Mouse (Mus musculus): ENCODE measurements around the gene Kif3c. TPM values are rescaled to one million over a fixed set of nuclear protein-coding genes. Genes with fewer than 3 reads are reported as not detected.
"Not testable (repeated sequence)": the region's sequence is repeated elsewhere in the genome, so short reads cannot be mapped to it uniquely, and the experiment has no call there.

The Kif3c gene
- total and polyA plus RNA-seq, 2 experiments from 2014 or later: 58.5 to 150 TPM

DNA sequence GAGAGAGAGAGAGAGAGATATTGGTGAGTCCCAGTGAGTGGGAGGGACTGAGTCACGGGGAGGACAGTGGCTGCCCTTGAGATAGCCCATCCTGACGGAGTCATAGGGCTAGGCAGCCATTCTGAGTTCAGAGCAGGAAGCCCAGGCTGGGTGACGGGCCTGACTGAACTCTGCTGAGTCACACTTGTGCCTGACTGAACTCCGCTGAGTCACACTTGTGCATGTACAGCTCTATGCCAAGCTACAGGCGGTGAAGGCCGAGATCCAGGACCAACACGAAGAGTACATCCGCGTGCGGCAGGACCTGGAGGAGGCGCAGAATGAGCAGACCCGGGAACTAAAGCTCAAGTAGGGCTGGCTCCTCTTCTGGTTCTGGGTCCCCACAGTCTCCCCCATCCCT, 24.5 kb downstream of the Kif3c start:
- no peaks in the 10 kb centered on the region for H3K27me3 ChIP-seq (ENCODE audit: insufficient read depth, low read length)
- H3K9me3 ChIP-seq (ENCODE audit: low read length): no peaks in the 10 kb centered on the region
- peaks cover 10% of the 10 kb centered on the region for H3K4me1 ChIP-seq (ENCODE audit: insufficient read depth, low read length)
- no peak overlapping the region for H3K9ac ChIP-seq (replicated peaks; ENCODE audit: low read length)
- H3K36me3 ChIP-seq (ENCODE audit: insufficient read depth, low read length): peaks cover 34% of the 10 kb centered on the region
- DNase-seq (ENCODE audit: low spot score): no peak
- no peak overlapping the region for H3K27ac ChIP-seq
- H3K4me2 ChIP-seq (ENCODE audit: low read depth, low read length): no peak overlapping the region
- 92% methylated on average over 12 of the region's 12 CpGs for WGBS
- no peak for TF ChIP-seq CTCF (IDR thresholded peaks at IDR 0.05; ENCODE audit: low read depth)
- no peak overlapping the region for H3K4me3 ChIP-seq (ENCODE audit: low read length)
- ATAC-seq: no peak

GRCm38 (mm10) chr12:3390071-3390470, 25.1 kb downstream of the Kif3c start:
- no peak overlapping the region for H3K4me2 ChIP-seq (ENCODE audit: low read depth, low read length)
- peaks cover 5% of the 10 kb centered on the region for H3K4me1 ChIP-seq (ENCODE audit: insufficient read depth, low read length)
- H3K36me3 ChIP-seq (ENCODE audit: insufficient read depth, low read length): peaks cover 40% of the 10 kb centered on the region
- ATAC-seq (no peak), DNase-seq (ENCODE audit: low spot score) (no peak)
- H3K27ac ChIP-seq: no peak overlapping the region
- H3K4me3 ChIP-seq (ENCODE audit: low read length): no peak overlapping the region
- WGBS: 90% methylated on average over 2 of the region's 2 CpGs
- no peaks in the 10 kb centered on the region for H3K9me3 ChIP-seq (ENCODE audit: low read length)
- no peaks in the 10 kb centered on the region for H3K27me3 ChIP-seq (ENCODE audit: insufficient read depth, low read length)
- TF ChIP-seq CTCF (IDR thresholded peaks at IDR 0.05; ENCODE audit: low read depth): no peak
- H3K9ac ChIP-seq (replicated peaks; ENCODE audit: low read length): no peak overlapping the region

- Histone ChIP-seq H3K9me3 (ENCODE audit: low read length) (no peaks in the 10 kb centered on the region), H3K27ac (no peak overlapping the region), H3K9ac (replicated peaks; ENCODE audit: low read length) (no peak overlapping the region), H3K27me3 (ENCODE audit: insufficient read depth, low read length) (no peaks in the 10 kb centered on the region), H3K4me2 (ENCODE audit: low read depth, low read length) (no peak overlapping the region), H3K36me3 (ENCODE audit: insufficient read depth, low read length) (peaks cover 40% of the 10 kb centered on the region), H3K4me1 (ENCODE audit: insufficient read depth, low read length) (peaks cover 4% of the 10 kb centered on the region; the same call in 1 of the 2 replicates), H3K4me3 (ENCODE audit: low read length) (no peak overlapping the region)
- peak; percentile 97 for TF ChIP-seq CTCF (IDR thresholded peaks at IDR 0.05; ENCODE audit: low read depth)
- 27% methylated on average over 12 of the region's 12 CpGs for WGBS
- ATAC-seq (peak; percentile 76), DNase-seq (ENCODE audit: low spot score) (peak; percentile 93)
Observed at GRCm38 (mm10) chr12:3390577-3391262, 25.8 kb downstream of the Kif3c start.

- H3K36me3 ChIP-seq (ENCODE audit: insufficient read depth, low read length): peaks cover 40% of the 10 kb centered on the region
- no peak overlapping the region for H3K4me2 ChIP-seq (ENCODE audit: low read depth, low read length)
- H3K4me3 ChIP-seq (ENCODE audit: low read length): no peak overlapping the region
- H3K27ac ChIP-seq: no peak overlapping the region
- WGBS: 76% methylated on average over 1 of the region's 1 CpGs
- H3K9ac ChIP-seq (replicated peaks; ENCODE audit: low read length): no peak overlapping the region
- no peak for ATAC-seq
- H3K4me1 ChIP-seq (ENCODE audit: insufficient read depth, low read length): no peaks in the 10 kb centered on the region
- no peak for TF ChIP-seq CTCF (IDR thresholded peaks at IDR 0.05; ENCODE audit: low read depth)
- DNase-seq (ENCODE audit: low spot score): no peak
- no peaks in the 10 kb centered on the region for H3K27me3 ChIP-seq (ENCODE audit: insufficient read depth, low read length)
- no peaks in the 10 kb centered on the region for H3K9me3 ChIP-seq (ENCODE audit: low read length)
Observed at GRCm38 (mm10) chr12:3391276-3391675, 26.3 kb downstream of the Kif3c start.

DNA sequence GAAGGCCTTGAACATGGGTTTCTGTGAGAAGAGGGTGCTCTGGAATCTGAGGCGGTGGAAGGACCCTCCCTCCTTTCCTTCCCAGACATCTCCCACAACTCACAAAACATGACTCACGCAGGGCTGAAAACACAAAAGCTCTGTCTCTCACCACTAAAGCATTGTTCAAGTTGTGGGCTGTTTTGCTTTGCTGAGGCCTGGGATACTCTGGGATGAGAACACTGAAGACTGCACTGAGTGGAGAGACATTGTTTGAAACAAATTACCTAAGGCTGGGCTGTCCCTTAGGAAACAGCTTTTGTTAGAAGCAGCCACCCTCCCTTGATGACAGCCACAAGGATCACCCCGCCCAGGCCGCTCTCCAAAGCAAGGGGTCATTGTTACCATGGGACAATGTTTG, 28.2 kb downstream of the Kif3c start:
- Histone ChIP-seq H3K4me1 (ENCODE audit: insufficient read depth, low read length) (no peaks in the 10 kb centered on the region), H3K9ac (replicated peaks; ENCODE audit: low read length) (no peak overlapping the region), H3K27me3 (ENCODE audit: insufficient read depth, low read length) (no peaks in the 10 kb centered on the region), H3K27ac (no peak overlapping the region), H3K4me2 (ENCODE audit: low read depth, low read length) (no peak overlapping the region), H3K9me3 (ENCODE audit: low read length) (no peaks in the 10 kb centered on the region), H3K36me3 (ENCODE audit: insufficient read depth, low read length) (peaks cover 31% of the 10 kb centered on the region), H3K4me3 (ENCODE audit: low read length) (no peak overlapping the region)
- DNase-seq (ENCODE audit: low spot score): no peak
- WGBS: 65% methylated on average over 4 of the region's 4 CpGs
- no peak for TF ChIP-seq CTCF (IDR thresholded peaks at IDR 0.05; ENCODE audit: low read depth)
- ATAC-seq: no peak

DNA sequence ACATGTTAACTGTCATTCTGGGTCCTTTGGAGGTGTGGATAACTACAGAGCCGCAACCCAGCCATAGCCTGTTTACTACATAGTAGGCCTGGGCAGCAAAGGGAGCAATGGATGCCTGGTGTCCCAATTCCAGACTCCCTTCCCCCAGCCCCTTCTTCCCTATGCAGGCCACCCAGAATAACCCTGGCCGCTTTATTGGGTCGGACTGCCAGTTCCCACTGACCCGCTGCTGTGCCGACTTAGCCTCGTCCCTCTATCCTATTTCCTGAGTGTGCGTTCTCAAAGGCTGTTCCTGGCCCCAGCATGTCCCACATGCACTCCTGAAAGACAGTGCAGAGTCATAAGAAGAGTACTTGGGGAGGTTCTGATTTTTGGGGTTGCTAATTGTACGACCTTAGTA, 32.0 kb downstream of the Kif3c start:
- Histone ChIP-seq H3K4me2 (ENCODE audit: low read depth, low read length) (no peak overlapping the region), H3K4me1 (ENCODE audit: insufficient read depth, low read length) (no peaks in the 10 kb centered on the region), H3K4me3 (ENCODE audit: low read length) (no peak overlapping the region), H3K36me3 (ENCODE audit: insufficient read depth, low read length) (peaks cover 30% of the 10 kb centered on the region), H3K9ac (replicated peaks; ENCODE audit: low read length) (no peak overlapping the region), H3K27ac (no peak overlapping the region), H3K27me3 (ENCODE audit: insufficient read depth, low read length) (no peaks in the 10 kb centered on the region), H3K9me3 (ENCODE audit: low read length) (no peaks in the 10 kb centered on the region)
- 95% methylated on average over 8 of the region's 8 CpGs for WGBS
- no peak for TF ChIP-seq CTCF (IDR thresholded peaks at IDR 0.05; ENCODE audit: low read depth)
- no peak for ATAC-seq
- no peak for DNase-seq (ENCODE audit: low spot score)

GRCm38 (mm10) chr12:3405662-3406061, 40.7 kb downstream of the Kif3c start:
- not testable (repeated sequence) for H3K4me2 ChIP-seq (ENCODE audit: low read depth, low read length); H3K27ac ChIP-seq; H3K27me3 ChIP-seq (ENCODE audit: insufficient read depth, low read length); H3K4me1 ChIP-seq (ENCODE audit: insufficient read depth, low read length); H3K9ac ChIP-seq (replicated peaks; ENCODE audit: low read length); DNase-seq (ENCODE audit: low spot score); H3K9me3 ChIP-seq (ENCODE audit: low read length); H3K4me3 ChIP-seq (ENCODE audit: low read length)
- peaks cover 37% of the 10 kb centered on the region for H3K36me3 ChIP-seq (ENCODE audit: insufficient read depth, low read length)
- ATAC-seq: peak; percentile 41
- 51% methylated on average over 3 of the region's 3 CpGs for WGBS
